9 mouse cellular contexts compared by ENCODE assay signal in the genomic region with DNA sequence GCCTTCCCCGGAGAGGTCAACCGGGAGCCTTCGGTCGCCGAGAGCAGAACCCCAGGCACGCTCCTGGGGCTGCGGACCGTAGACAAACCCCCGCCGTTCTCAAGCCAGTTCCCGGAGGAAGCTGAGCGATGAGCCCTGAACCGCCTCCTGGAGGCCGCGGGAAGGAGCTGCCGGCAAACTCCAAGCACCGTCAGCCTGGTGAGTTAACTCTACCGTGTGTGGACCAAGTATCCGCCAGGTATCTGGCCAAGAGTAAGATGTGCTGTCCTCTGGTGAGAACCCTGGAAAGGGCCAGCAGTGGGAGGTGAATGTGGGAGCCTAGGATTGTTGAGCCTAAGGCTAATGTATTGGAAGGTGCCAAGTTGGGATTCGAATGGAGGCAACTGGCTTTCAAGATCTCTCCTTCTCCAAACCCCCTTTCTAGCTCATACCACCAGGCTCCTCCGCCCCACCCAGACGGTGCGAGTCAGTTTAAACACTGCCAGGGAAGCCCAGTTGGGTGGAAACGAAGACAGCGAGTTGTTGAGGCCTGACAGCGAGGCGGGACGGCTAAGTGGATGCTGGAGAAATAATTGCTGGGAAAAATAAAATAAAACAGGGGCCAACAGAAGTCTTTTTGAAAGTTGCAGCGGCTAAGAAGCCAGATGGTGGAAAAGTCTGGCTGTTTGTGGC. TPM values are rescaled to one million over a fixed set of nuclear protein-coding genes. Genes with fewer than 3 reads are reported as not detected.
DNase-seq lines count a peak whose midpoint lies in the region; ATAC-seq lines count a peak whose summit lies in the region.
"Had no signal": no experiment of that assay in that cellular context is flagged by ENCODE, and none has a peak within 500 bp of the region (broad histone marks: within the 10 kb centered on the region; RNA-seq: fewer than 3 reads in every experiment).

No protein-coding gene starts in this region.

- peak; percentile 44 to 51 for DNase-seq in cerebellum, postnatal 10 days
- DNase-seq in cerebellum, adult 18-20 months = no peak
- peak; percentile 25 for DNase-seq in ovary, postnatal 36 days (ENCODE audit: low spot score)
- DNase-seq in ovary, postnatal 14 days (ENCODE audit: low spot score) = no peak
- no peak for DNase-seq in liver, embryonic 13.5 days
- DNase-seq in yolk sac, embryonic 10.5 days (ENCODE audit: low spot score) = peak; percentile 44
- no peak for DNase-seq in left cerebral cortex, postnatal 10 days (ENCODE audit: extremely low spot score in 1 of 2, low spot score in 2 of 2)
- DNase-seq in natural killer cell, adult 2 months (ENCODE audit: low spot score in 2 of 2) = no peak

- H3K4me2 ChIP-seq in liver, embryonic 13.5 days = peak overlapping the region; percentile 32; the same call in 1 of the 2 replicates

- 0 out of 2 replicates have a peak overlapping the region, but pooled peaks have one; percentile 8 for H3K4me3 ChIP-seq in liver, embryonic 13.5 days (replicated peaks)
- H3K4me3 ChIP-seq: left cerebral cortex, adult 2 months had no signal

- intact Hi-C loops in left cerebral cortex, postnatal 10 days (cut with DNase I) = no loop called here

- no peaks in the 10 kb centered on the region for H3K36me3 ChIP-seq in liver, embryonic 13.5 days

- peaks cover 93% of the 10 kb centered on the region for H3K27me3 ChIP-seq in liver, embryonic 13.5 days

- no peak overlapping the region for H3K27ac ChIP-seq in liver, embryonic 13.5 days
- H3K27ac ChIP-seq: left cerebral cortex, adult 2 months had no signal

- H3K4me1 ChIP-seq in liver, embryonic 13.5 days (replicated peaks) = no peaks in the 10 kb centered on the region

- no peak overlapping the region for H3K9ac ChIP-seq in liver, embryonic 13.5 days

- under 1% methylated on average over 29 of the region's 29 CpGs for WGBS in liver, embryonic 13.5 days (ENCODE audit: insufficient replicate concordance)

- ATAC-seq in liver, embryonic 13.5 days (ENCODE audit: low read depth) = no peak

- no peaks in the 10 kb centered on the region for H3K9me3 ChIP-seq in liver, embryonic 13.5 days (replicated peaks)

RNA-seq across cellular contexts. Expression of a gene that starts 1.6 kb away (rescaled TPM):
- polyA plus RNA-seq in liver, embryonic 13.5 days (2015; fragmentation: Nextera tagmentation; extraction: Ambion mirVana) = not detected in 2 replicates
- total RNA-seq in left cerebral cortex, postnatal 10 days (2021) = under 1 TPM; 0.18 to 0.49 TPM

Comparison
In these comparisons a context has a peak if more than half of its experiments do, and no peak if none do; other contexts are left out.
1. DNase-seq: peak in cerebellum, postnatal 10 days (2 of 2), ovary, postnatal 36 days (single experiment) and yolk sac, embryonic 10.5 days (single experiment); none in cerebellum, adult 18-20 months (0 of 2), ovary, postnatal 14 days (single experiment), liver, embryonic 13.5 days (single experiment), left cerebral cortex, postnatal 10 days (0 of 2) and natural killer cell, adult 2 months (0 of 2).